Mouse (Mus musculus) midbrain, embryonic 16.5 days (tissue): ENCODE data around the gene Dus3l. TPM values are rescaled to one million over a fixed set of nuclear protein-coding genes. Genes with fewer than 3 reads are reported as not detected.
A peak's percentile ranks its signal among the peaks of the same experiment; 100 is the strongest.

ENCODE experiments used
- ATAC-seq: fragments of 200-750 bp; cut with Nextera tagmentation; 2 replicates; pipeline ENCODE4 v1.8.0; 2017; ENCODE audit warnings: moderate TSS enrichment
- H3K27ac ChIP-seq: fragments of 300-500 bp; sonication (generic); 2 replicates; pipeline ENCODE4 v1.5.1; 2014; ENCODE audit warnings: mild to moderate bottlenecking, low read length, mixed read lengths
- H3K27me3 ChIP-seq: fragments of 300-500 bp; sonication (generic); 2 replicates; pipeline ENCODE4 v1.6.1; 2014; ENCODE audit warnings: low read depth, low read length, mixed read lengths; ENCODE audit not compliant: control insufficient read depth, insufficient read depth
- H3K36me3 ChIP-seq: fragments of 300-500 bp; sonication (generic); 2 replicates; pipeline ENCODE4 v1.6.1; 2014; ENCODE audit warnings: mild to moderate bottlenecking, low read length, moderate library complexity, mixed read lengths; ENCODE audit not compliant: control insufficient read depth, insufficient read depth
- H3K4me1 ChIP-seq: fragments of 300-500 bp; sonication (generic); 2 replicates; pipeline ENCODE4 v1.6.1; 2014; ENCODE audit warnings: mild to moderate bottlenecking, low read length, mixed read lengths; ENCODE audit not compliant: control insufficient read depth, insufficient read depth
- H3K4me2 ChIP-seq: fragments of 300-500 bp; sonication (generic); 2 replicates; pipeline ENCODE4 v1.6.1; 2014; ENCODE audit warnings: mild to moderate bottlenecking, low read length, mixed read lengths
- H3K4me3 ChIP-seq: fragments of 300-500 bp; sonication (generic); 2 replicates; pipeline ENCODE4 v1.5.1; 2014; ENCODE audit warnings: low read depth, mild to moderate bottlenecking, low read length, moderate library complexity, mixed read lengths
- H3K9ac ChIP-seq: fragments of 300-500 bp; sonication (generic); 2 replicates; pipeline ENCODE4 v1.6.1; 2014; ENCODE audit warnings: low read depth, low read length, mixed read lengths
- H3K9me3 ChIP-seq: fragments of 300-500 bp; sonication (generic); replicated peaks from 2 replicates; pipeline ENCODE4 v1.6.1; 2014; ENCODE audit warnings: mild to moderate bottlenecking, low read length, mixed read lengths; ENCODE audit not compliant: control insufficient read depth, poor library complexity, severe bottlenecking
- whole genome bisulfite sequencing: fragments of 180-500 bp; shearing (Covaris S2); extraction: QIAGEN DNeasy Blood & Tissue Kit; methylation state at CpG from one replicate; pipeline ENCODE4 v1.1.7; 2014; 5-methylcytosine and 5-hydroxymethylcytosine counted together
- polyA plus RNA-seq: library from polyadenylated mRNA; unstranded; fragments of >200 nt; fragmentation: Nextera tagmentation; extraction: Ambion mirVana; gene quantifications from 2 replicates; pipeline ENCODE4 v1.2.1, GENCODE M21; 2015

Gene Dus3l
- polyA plus RNA-seq, 1 experiment from 2014 or later: 106 TPM

- Histone ChIP-seq H3K4me1 (peaks cover 35% of the 10 kb centered on the region), H3K27me3 (peaks cover 25% of the 10 kb centered on the region), H3K4me3 (no peak overlapping the region), H3K27ac (no peak overlapping the region), H3K9ac (no peak overlapping the region), H3K4me2 (no peak overlapping the region), H3K36me3 (no peaks in the 10 kb centered on the region), H3K9me3 (no peaks in the 10 kb centered on the region)
- WGBS: 75% methylated on average over 3 of the region's 3 CpGs
- no peak for ATAC-seq
These were observed 3.5 kb upstream of the Dus3l start for GRCm38 (mm10) chr17:56761077-56761476.

DNA sequence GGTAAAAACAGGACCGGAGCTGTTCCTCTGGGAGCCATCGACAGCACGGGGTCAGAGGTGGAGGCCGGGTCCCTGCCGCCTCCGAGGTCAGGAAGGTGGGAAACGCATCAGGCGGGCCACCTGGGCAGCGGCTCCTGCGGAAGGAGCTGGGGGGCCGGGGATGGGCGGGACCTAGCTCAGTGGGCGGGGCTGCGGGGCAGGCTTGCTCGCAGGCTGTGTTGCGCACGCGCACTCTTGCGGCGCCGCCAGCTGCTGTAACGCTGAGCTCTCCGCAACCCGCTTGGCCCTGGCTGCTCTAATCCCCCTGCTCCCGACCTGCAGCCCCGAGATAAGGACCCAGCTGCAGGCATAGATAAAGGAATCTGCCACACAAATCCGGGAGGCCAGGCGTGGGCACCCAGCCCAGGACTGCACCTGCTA is 2.6 kb upstream of the Dus3l start:
- H3K27me3 ChIP-seq: peaks cover 16% of the 10 kb centered on the region
- peaks cover 31% of the 10 kb centered on the region for H3K4me1 ChIP-seq
- peak overlapping the region; percentile 96 for H3K27ac ChIP-seq
- H3K4me2 ChIP-seq: peak overlapping the region; percentile 71
- no peaks in the 10 kb centered on the region for H3K9me3 ChIP-seq
- peak overlapping the region; percentile 47 for H3K4me3 ChIP-seq
- H3K36me3 ChIP-seq: no peaks in the 10 kb centered on the region
- H3K9ac ChIP-seq: peak overlapping the region; percentile 71
- under 1% methylated on average over 25 of the region's 28 CpGs for WGBS
- ATAC-seq: peak; percentile 34

DNA sequence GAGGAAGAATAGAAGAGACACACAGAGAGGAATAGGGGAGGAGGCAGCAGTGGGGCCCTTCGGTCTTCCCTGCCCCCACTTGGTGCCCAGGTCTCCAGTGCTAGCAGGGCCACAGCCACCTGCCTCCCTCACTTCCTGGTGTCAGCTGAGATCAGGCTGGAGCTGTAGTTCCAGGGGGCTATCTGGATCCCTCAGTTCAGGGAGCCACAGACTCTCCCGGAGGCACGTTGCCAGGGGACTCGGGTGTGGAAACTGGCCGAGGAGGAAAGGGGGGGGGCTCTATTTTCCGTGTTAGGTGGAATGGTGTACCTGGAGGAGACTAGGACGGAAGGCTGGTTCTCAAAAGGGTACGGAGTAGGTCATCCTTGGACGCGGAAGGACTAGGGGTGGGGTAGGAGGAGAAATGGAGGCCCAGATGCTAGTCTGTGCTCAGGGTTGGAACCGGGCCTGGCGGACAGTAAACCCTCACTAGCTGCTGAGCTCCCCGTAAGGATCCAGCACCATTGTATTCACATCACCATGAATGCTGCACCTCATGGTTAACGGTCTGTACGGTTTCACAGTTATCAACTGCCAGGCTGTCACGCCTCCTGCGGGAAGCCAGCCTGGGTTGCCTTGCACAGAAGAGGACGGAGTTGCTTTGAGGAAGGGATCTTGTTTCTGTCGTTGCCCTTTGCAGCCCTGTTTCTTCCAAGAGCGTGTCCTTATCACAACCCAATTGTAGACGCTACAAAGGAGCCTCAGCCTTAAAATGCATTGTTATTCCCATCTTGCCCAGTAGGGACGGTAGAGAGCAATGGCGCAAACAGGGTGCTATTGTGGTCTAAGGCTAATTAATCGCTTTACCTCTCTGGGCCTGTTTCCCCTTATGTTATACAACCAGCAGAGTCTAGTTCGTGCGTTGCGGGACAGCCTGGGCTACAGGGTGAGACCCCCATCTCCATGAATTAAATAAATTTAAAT is 1.5 kb upstream of the Dus3l start:
- WGBS: 45% methylated on average over 27 of the region's 27 CpGs
- Histone ChIP-seq H3K27ac (peak overlapping the region; percentile 96), H3K36me3 (peaks cover 2% of the 10 kb centered on the region; the same call in 1 of the 2 replicates), H3K4me2 (peak overlapping the region; percentile 71), H3K9me3 (no peaks in the 10 kb centered on the region), H3K27me3 (peaks cover 6% of the 10 kb centered on the region), H3K4me3 (no peak overlapping the region), H3K9ac (peak overlapping the region; percentile 71; the same call in 1 of the 2 replicates), H3K4me1 (peaks cover 22% of the 10 kb centered on the region)
- ATAC-seq: no peak

DNA sequence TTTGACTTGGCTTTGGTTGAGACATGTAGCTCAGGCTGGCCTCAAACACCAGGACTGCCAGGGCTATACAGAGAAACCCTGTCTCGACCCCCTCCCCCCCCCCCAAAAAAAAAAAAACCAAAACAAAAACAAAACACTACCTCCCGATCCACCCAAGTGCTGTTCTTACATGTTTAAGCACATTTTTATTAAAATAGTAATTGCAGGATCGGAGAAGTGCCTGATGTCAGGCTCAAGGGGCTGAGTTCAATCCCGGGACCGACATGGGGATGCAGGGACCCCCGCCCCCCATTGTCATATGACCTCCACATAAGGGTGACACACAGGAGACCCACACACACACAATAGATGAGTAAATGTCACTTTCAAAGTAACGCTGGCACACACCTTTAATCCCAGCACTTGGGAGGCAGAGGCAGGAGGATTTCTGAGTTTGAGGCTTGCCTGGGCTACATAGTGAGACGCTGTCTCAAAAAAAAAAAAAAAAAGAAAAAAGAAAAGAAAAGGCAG is 761 bp upstream of the Dus3l start:
- no peak for ATAC-seq
- Histone ChIP-seq H3K27ac (peak overlapping the region; percentile 94; the same call in 1 of the 2 replicates), H3K36me3 (peaks cover 7% of the 10 kb centered on the region; the same call in 1 of the 2 replicates), H3K27me3 (no peaks in the 10 kb centered on the region), H3K9me3 (no peaks in the 10 kb centered on the region), H3K4me2 (peak overlapping the region; percentile 58), H3K4me3 (peak overlapping the region; percentile 68), H3K9ac (no peak overlapping the region), H3K4me1 (peaks cover 21% of the 10 kb centered on the region)
- WGBS: 77% methylated on average over 8 of the region's 8 CpGs

- Histone ChIP-seq H3K27me3 (no peaks in the 10 kb centered on the region), H3K27ac (peak overlapping the region; percentile 94), H3K4me1 (peaks cover 21% of the 10 kb centered on the region), H3K36me3 (peaks cover 9% of the 10 kb centered on the region; the same call in 1 of the 2 replicates), H3K9ac (peak overlapping the region; percentile 68), H3K4me2 (peak overlapping the region; percentile 80), H3K4me3 (peak overlapping the region; percentile 68), H3K9me3 (no peaks in the 10 kb centered on the region)
- 54% methylated on average over 12 of the region's 12 CpGs for WGBS
- peak; percentile 13 for ATAC-seq
These were observed 874 bp downstream of the Dus3l start for GRCm38 (mm10) chr17:56765431-56765830.

DNA sequence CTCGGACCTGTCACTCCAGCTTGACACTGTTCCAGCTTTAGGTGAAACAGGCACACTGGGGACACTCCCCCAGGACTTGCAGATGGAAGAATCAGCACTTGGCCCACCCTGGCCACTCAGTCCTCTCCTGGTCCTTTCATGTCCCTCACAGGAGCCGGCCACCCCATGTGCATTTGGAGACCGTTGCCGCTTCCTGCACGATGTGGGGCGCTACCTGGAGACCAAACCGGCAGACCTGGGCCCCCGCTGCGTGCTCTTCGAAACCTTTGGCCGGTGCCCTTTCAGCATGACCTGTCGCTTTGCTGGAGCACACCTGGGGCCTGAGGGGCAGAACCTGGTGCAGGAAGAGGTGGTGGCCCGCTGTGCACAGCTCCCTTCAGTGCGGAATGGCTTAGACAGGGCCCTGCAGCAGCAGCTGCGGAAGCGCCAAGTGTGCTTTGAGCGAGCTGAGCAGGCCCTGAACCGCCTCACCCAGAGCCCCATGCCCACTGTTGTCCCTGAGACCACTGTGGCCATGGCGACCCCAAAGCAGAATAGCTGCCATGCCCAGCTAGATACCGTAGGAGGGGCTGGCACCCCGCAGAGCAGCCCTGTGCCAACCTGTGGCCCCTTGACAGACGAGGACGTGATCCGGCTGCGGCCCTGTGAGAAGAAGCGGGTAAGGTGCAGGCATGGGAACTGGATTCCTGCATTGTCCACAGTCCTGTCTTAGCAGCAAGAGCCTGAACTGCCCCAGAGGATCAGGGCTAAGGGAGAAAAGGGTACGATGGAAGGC is 2.3 kb downstream of the Dus3l start:
- no peak overlapping the region for H3K4me3 ChIP-seq
- H3K27me3 ChIP-seq: no peaks in the 10 kb centered on the region
- H3K9ac ChIP-seq: no peak overlapping the region
- H3K36me3 ChIP-seq: peaks cover 16% of the 10 kb centered on the region
- 96% methylated on average over 27 of the region's 27 CpGs for WGBS
- no peak for ATAC-seq
- no peak overlapping the region for H3K4me2 ChIP-seq
- H3K4me1 ChIP-seq: peaks cover 21% of the 10 kb centered on the region
- H3K9me3 ChIP-seq: no peaks in the 10 kb centered on the region
- no peak overlapping the region for H3K27ac ChIP-seq

GRCm38 (mm10) chr17:56767531-56768135 is 3.1 kb downstream of the Dus3l start:
- no peak overlapping the region for H3K4me2 ChIP-seq
- no peak overlapping the region for H3K9ac ChIP-seq
- no peaks in the 10 kb centered on the region for H3K9me3 ChIP-seq
- H3K4me3 ChIP-seq: no peak overlapping the region
- no peak for ATAC-seq
- peaks cover 16% of the 10 kb centered on the region for H3K36me3 ChIP-seq
- no peaks in the 10 kb centered on the region for H3K27me3 ChIP-seq
- H3K4me1 ChIP-seq: peaks cover 17% of the 10 kb centered on the region
- 93% methylated on average over 29 of the region's 29 CpGs for WGBS
- no peak overlapping the region for H3K27ac ChIP-seq

DNA sequence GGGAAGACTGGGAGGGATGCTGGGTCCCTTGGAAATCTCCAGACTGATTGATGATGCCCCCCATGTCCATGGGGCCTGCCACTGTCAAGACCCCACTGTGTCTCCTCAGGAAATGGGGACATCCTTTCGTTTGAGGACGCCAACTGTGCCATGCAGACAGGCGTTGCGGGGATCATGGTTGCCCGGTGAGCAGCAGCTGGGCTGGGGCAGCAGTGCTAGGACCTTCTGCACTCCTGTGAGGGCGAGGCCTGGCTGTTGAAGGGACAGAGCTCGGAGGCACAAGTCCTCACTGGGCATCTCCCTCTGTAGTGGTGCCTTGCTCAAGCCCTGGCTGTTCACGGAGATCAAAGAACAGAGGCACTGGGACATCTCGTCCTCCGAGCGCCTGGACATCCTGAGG is 4.4 kb downstream of the Dus3l start:
- Histone ChIP-seq H3K27me3 (no peaks in the 10 kb centered on the region), H3K9me3 (no peaks in the 10 kb centered on the region), H3K36me3 (peaks cover 16% of the 10 kb centered on the region), H3K4me3 (no peak overlapping the region), H3K9ac (no peak overlapping the region), H3K4me2 (no peak overlapping the region), H3K4me1 (peaks cover 9% of the 10 kb centered on the region), H3K27ac (no peak overlapping the region)
- 90% methylated on average over 11 of the region's 11 CpGs for WGBS
- no peak for ATAC-seq
